Mouse (Mus musculus) kidney, embryonic 14.5 days (tissue): Measurements from ENCODE around the gene F2. TPM values are rescaled to one million over a fixed set of nuclear protein-coding genes. Genes with fewer than 3 reads are reported as not detected.
A peak's percentile ranks its signal among the peaks of the same experiment; 100 is the strongest.

Source experiments
- ATAC-seq: fragments of 200-750 bp; cut with Nextera tagmentation; 2 replicates; pipeline ENCODE4 v1.8.0; 2017; ENCODE audit warnings: moderate number of reproducible peaks, mild to moderate bottlenecking, moderate TSS enrichment, moderate library complexity; ENCODE audit not compliant: low FRiP score, low TSS enrichment
- H3K27ac ChIP-seq: fragments of 300-500 bp; sonication (generic); 2 replicates; pipeline ENCODE4 v1.5.1; 2014; ENCODE audit warnings: low read depth, mild to moderate bottlenecking, low read length, moderate library complexity, mixed read lengths
- H3K27me3 ChIP-seq: fragments of 300-500 bp; sonication (generic); 2 replicates; pipeline ENCODE4 v1.6.1; 2014; ENCODE audit warnings: mild to moderate bottlenecking, low read length; ENCODE audit not compliant: control insufficient read depth, insufficient read depth
- H3K36me3 ChIP-seq: fragments of 300-500 bp; sonication (generic); 2 replicates; pipeline ENCODE4 v1.6.1; 2014; ENCODE audit warnings: low read length, mixed read lengths; ENCODE audit not compliant: control insufficient read depth, insufficient read depth
- H3K4me1 ChIP-seq: fragments of 300-500 bp; sonication (generic); 2 replicates; pipeline ENCODE4 v1.6.1; 2014; ENCODE audit warnings: low read length, mixed read lengths; ENCODE audit not compliant: control insufficient read depth, insufficient read depth
- H3K4me2 ChIP-seq: fragments of 300-500 bp; sonication (generic); replicated peaks from 2 replicates; pipeline ENCODE4 v1.6.1; 2014; ENCODE audit warnings: low read depth, mild to moderate bottlenecking, low read length
- H3K4me3 ChIP-seq: fragments of 300-500 bp; sonication (generic); 2 replicates; pipeline ENCODE4 v1.5.1; 2014; ENCODE audit warnings: mild to moderate bottlenecking, low read length
- H3K9ac ChIP-seq: fragments of 300-500 bp; sonication (generic); 2 replicates; pipeline ENCODE4 v1.6.1; 2014; ENCODE audit warnings: low read depth, mild to moderate bottlenecking, low read length, moderate library complexity
- H3K9me3 ChIP-seq: fragments of 300-500 bp; sonication (generic); 2 replicates; pipeline ENCODE4 v1.6.1; 2016; ENCODE audit warnings: low read length; ENCODE audit not compliant: control insufficient read depth
- WGBS: fragments of 180-500 bp; shearing (Covaris S2); extraction: QIAGEN DNeasy Blood & Tissue Kit; methylation state at CpG from one replicate; pipeline ENCODE4 v1.1.7; 2014; 5-methylcytosine and 5-hydroxymethylcytosine counted together
- polyA plus RNA-seq: library from polyadenylated mRNA; unstranded; fragments of >200 nt; fragmentation: Nextera tagmentation; extraction: Ambion mirVana; gene quantifications from 2 replicates; pipeline ENCODE4 v1.2.1, GENCODE M21; 2014

Gene F2
- polyA plus RNA-seq: 0.13 TPM in 1 of 2 replicates, not detected in the other

DNA sequence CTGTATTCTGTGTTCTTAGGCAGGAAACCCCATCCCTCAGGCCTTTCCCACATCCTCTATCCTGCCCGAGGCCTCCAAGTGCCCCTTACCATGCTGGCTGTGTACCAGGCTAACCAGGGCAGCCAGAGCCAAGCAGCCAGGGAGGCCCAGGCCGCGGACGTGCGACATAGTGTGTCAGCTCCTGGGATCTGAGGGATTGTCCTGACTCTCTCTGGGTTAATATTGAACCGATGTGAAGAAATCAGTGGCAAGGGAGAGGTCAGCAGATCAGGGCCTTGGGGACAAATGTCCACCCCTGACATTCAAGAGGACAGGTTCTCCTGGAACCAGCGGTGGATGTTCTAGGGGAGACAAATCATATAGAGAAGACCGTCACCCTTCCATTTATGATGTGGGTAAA is at the start of gene F2:
TSS of gene F2 (minus strand) at position 186 of the 400 bp plus-strand sequence.
- Histone ChIP-seq H3K27ac (no peak within 1 kb of the TSS), H3K9me3 (no peaks in the 10 kb centered on the region), H3K36me3 (no peaks in the 10 kb centered on the region), H3K4me3 (no peak within 1 kb of the TSS), H3K4me2 (no peak within 1 kb of the TSS), H3K4me1 (no peaks in the 10 kb centered on the region), H3K9ac (no peak within 1 kb of the TSS), H3K27me3 (no peaks in the 10 kb centered on the region)
- WGBS: 91% methylated on average over 8 of the region's 8 CpGs
- ATAC-seq: no peak

DNA sequence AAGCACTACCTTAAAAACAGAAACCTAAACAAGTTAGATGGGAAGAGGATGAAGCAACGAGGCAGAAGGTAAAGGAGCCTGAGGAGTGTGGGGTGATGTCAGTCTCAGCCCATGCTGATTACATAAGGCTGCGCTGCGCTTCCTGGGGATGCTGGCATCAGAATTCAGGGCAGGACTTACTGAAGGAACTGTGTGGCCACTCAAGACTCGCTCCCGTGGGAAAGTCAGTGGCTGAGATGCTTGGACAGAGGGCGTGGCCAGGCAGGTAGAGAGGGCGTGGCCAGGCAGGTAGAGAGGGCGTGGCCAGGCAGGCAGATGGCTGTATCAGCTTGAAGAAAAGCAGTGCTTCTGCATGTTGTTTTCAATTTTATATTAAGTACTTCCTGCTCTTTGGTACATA is 47.7 kb upstream of the F2 start:
- ATAC-seq: no peak
- H3K9ac ChIP-seq: no peak overlapping the region
- whole genome bisulfite sequencing: 80% methylated on average over 8 of the region's 8 CpGs
- H3K27me3 ChIP-seq: no peaks in the 10 kb centered on the region
- H3K4me1 ChIP-seq: no peaks in the 10 kb centered on the region
- H3K36me3 ChIP-seq: peaks cover 51% of the 10 kb centered on the region
- no peaks in the 10 kb centered on the region for H3K9me3 ChIP-seq
- no peak overlapping the region for H3K27ac ChIP-seq
- no peak overlapping the region for H3K4me3 ChIP-seq
- H3K4me2 ChIP-seq: no peak overlapping the region

DNA sequence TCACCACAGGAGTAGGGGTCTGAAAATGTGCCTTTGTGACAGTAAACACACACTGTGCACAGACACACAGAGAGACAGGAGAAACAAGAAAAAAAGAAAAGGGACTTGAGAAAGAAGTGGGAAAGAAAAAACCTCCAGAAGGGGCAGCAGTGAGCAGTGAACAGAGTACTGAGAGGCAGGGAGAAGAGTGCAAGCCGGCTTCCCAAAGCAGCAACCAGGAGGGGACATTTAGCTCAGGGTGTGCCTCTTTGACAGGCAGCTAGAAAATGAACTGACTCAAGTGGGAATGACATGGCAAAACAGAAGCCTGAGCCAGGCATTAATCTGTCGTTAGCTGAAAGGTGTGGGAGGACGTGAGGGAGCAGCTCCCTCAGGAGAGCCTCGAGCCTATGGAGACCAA is 46.6 kb upstream of the F2 start:
- Histone ChIP-seq H3K27ac (no peak overlapping the region), H3K4me1 (no peaks in the 10 kb centered on the region), H3K27me3 (no peaks in the 10 kb centered on the region), H3K4me3 (no peak overlapping the region), H3K9me3 (no peaks in the 10 kb centered on the region), H3K9ac (no peak overlapping the region), H3K36me3 (peaks cover 47% of the 10 kb centered on the region), H3K4me2 (no peak overlapping the region)
- 33% methylated on average over 4 of the region's 4 CpGs for WGBS
- no peak for ATAC-seq

DNA sequence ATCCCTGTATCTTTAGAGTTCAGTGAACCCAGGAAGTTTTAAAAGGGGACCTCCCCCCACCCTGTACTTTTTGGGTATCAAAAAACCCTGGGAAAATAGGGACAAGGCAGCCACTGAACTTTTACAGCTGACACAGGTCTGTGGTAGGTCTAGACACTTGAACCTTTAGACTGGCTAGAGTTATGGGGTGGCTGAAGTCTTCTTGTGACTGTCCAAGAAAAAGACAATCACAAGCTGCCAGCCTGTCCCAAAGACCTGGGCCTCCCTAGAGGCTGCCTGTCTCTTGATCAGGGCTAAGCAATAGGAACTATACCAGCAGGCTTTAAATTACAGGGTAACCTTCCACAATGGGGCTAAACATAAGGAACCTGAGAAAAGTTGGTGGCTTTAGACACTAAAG is 40.7 kb upstream of the F2 start:
- no peak overlapping the region for H3K9ac ChIP-seq
- ATAC-seq: peak; percentile 56; the same call in 1 of the 2 replicates
- no peaks in the 10 kb centered on the region for H3K4me1 ChIP-seq
- H3K9me3 ChIP-seq: no peaks in the 10 kb centered on the region
- no peaks in the 10 kb centered on the region for H3K27me3 ChIP-seq
- no peak overlapping the region for H3K4me3 ChIP-seq
- no peak overlapping the region for H3K4me2 ChIP-seq
- peaks cover 63% of the 10 kb centered on the region for H3K36me3 ChIP-seq
- H3K27ac ChIP-seq: no peak overlapping the region

DNA sequence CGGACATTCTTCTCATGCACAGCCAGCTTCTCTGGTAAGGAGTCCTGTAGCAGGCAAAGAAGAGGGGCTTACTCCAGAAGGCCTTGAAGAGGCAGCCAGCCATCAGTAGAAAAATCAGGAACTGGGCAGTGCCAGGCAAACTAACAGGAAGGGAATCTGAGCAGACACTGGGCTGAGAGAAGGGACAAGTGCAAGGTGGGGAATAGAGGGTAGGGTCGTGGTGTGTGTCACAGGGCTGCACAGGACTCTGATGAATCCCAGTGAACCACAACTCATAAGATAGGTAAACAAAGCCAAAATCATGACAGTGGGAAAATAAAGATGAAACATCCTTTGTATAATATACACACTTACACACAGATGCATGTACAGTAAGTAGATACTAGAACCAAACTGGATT is 40.2 kb upstream of the F2 start:
- Histone ChIP-seq H3K4me2 (no peak overlapping the region), H3K36me3 (peaks cover 60% of the 10 kb centered on the region), H3K4me1 (no peaks in the 10 kb centered on the region), H3K27ac (peak overlapping the region; percentile 38; the same call in 1 of the 2 replicates), H3K9ac (no peak overlapping the region), H3K9me3 (no peaks in the 10 kb centered on the region), H3K27me3 (no peaks in the 10 kb centered on the region), H3K4me3 (no peak overlapping the region)
- 51% methylated on average over 2 of the region's 2 CpGs for WGBS
- ATAC-seq: peak; percentile 58; the same call in 1 of the 2 replicates

DNA sequence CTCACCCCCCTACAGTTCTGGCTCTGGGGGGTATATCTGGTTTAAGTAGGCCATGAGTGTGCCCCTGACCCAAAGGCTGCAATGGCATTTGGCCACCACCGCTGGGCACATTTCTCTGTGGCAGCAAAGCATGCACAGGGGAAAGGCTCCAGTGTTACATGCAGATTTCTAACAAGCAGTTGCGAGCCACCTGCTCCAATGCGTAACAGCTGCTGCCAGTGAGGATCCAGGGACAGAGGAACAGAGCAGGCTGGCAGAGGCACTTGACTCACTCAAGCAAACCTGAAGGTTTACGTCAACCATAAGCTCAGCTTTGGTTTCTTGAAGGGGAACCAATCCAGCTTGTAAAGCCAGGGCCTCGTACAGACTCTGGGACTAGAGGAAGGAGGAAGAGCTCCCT is 38.7 kb upstream of the F2 start:
- no peak overlapping the region for H3K4me3 ChIP-seq
- WGBS: 93% methylated on average over 5 of the region's 5 CpGs
- no peaks in the 10 kb centered on the region for H3K4me1 ChIP-seq
- H3K36me3 ChIP-seq: peaks cover 63% of the 10 kb centered on the region
- H3K4me2 ChIP-seq: no peak overlapping the region
- no peak overlapping the region for H3K27ac ChIP-seq
- H3K9me3 ChIP-seq: no peaks in the 10 kb centered on the region
- no peak for ATAC-seq
- no peak overlapping the region for H3K9ac ChIP-seq
- H3K27me3 ChIP-seq: no peaks in the 10 kb centered on the region

DNA sequence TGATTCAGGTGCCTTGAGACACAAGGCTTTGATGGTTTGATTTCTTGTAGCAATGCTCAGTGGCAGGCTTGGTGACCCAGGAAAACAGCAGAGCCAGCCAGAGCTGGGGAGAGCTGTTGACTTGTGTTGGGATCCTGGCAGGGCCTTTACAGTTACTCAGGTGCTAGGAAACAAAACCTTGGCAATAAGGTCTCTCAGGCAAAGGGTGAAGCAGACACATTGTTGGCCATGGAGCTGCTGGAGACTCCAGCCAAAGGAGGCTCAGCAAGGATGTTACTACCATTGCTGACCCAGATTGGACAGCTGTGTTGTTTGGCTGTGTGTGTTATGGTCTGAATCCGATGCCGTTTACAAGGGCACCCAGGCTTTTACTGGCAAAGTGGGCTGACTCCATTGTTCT is 37.4 kb upstream of the F2 start:
- H3K36me3 ChIP-seq: peaks cover 72% of the 10 kb centered on the region
- no peak overlapping the region for H3K4me3 ChIP-seq
- no peak for ATAC-seq
- 84% methylated on average over 2 of the region's 2 CpGs for WGBS
- no peak overlapping the region for H3K4me2 ChIP-seq
- no peaks in the 10 kb centered on the region for H3K4me1 ChIP-seq
- H3K9ac ChIP-seq: no peak overlapping the region
- H3K27me3 ChIP-seq: no peaks in the 10 kb centered on the region
- H3K9me3 ChIP-seq: no peaks in the 10 kb centered on the region
- no peak overlapping the region for H3K27ac ChIP-seq

DNA sequence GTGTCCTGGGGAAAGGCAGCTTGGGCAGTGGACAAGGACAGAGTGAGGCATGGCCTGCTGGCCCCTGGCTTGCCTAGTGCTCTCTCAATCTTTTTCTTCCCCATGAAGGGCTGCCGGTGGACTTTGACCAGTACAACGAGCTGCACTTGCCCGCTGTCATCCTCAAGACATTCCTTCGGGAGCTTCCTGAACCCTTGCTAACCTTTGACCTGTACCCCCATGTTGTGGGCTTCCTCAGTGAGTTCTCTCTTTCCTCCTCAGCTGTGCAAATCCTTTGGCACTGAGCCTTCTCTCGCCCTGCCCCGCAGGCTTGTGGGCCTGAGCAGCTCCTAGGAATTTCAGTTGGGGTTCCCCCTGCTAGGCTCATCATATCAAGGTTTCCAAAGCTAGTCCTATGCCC is 33.8 kb upstream of the F2 start:
- H3K9me3 ChIP-seq: no peaks in the 10 kb centered on the region
- 94% methylated on average over 6 of the region's 6 CpGs for WGBS
- no peak overlapping the region for H3K27ac ChIP-seq
- H3K36me3 ChIP-seq: peaks cover 72% of the 10 kb centered on the region
- no peak overlapping the region for H3K9ac ChIP-seq
- no peaks in the 10 kb centered on the region for H3K4me1 ChIP-seq
- no peak overlapping the region for H3K4me2 ChIP-seq
- no peak for ATAC-seq
- H3K27me3 ChIP-seq: no peaks in the 10 kb centered on the region
- no peak overlapping the region for H3K4me3 ChIP-seq

DNA sequence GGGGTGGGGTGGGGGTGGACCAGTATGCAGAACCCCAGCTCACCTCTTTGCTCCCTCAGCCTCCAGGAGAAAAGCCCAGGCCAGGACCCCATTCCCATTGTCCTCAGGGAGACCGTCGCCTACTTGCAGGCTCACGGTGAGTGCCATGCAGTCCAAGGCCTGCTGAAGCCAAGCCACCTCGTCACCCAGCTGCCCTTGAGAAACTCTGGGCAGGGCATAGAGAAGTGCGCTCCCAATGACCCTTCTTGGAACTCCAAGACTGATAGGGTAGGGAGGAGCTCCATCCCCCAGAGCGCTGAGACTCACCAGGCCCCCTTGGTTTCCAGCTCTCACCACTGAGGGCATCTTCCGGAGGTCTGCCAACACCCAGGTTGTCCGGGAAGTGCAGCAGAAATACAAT is 33.1 kb upstream of the F2 start:
- no peak for ATAC-seq
- H3K27me3 ChIP-seq: no peaks in the 10 kb centered on the region
- peaks cover 72% of the 10 kb centered on the region for H3K36me3 ChIP-seq
- H3K4me2 ChIP-seq: no peak overlapping the region
- H3K9me3 ChIP-seq: no peaks in the 10 kb centered on the region
- no peak overlapping the region for H3K27ac ChIP-seq
- no peaks in the 10 kb centered on the region for H3K4me1 ChIP-seq
- 91% methylated on average over 8 of the region's 8 CpGs for WGBS
- no peak overlapping the region for H3K4me3 ChIP-seq
- H3K9ac ChIP-seq: no peak overlapping the region

DNA sequence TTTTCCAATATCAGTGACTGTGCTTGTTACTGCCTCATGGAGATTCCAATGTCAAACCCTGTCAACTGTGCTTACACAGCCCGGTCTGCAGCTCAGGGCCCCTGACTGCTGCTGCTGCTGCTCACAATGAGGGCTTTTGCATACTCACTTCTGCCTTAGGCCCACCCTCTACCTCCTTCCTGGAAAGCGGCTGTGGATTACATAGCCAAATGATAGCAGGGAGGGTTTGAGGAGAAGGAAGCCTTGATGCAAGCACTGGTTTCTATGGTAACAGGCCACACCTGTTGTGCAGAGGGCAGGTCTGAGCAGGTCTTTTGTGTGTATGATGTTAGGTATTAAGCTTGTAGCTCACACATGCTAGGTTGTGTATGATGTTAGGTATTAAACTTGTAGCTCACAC is 31.5 kb upstream of the F2 start:
- no peaks in the 10 kb centered on the region for H3K27me3 ChIP-seq
- no peak overlapping the region for H3K27ac ChIP-seq
- no peaks in the 10 kb centered on the region for H3K9me3 ChIP-seq
- 89% methylated on average over 2 of the region's 2 CpGs for WGBS
- no peak overlapping the region for H3K9ac ChIP-seq
- no peak for ATAC-seq
- H3K4me3 ChIP-seq: no peak overlapping the region
- H3K36me3 ChIP-seq: peaks cover 76% of the 10 kb centered on the region
- H3K4me1 ChIP-seq: no peaks in the 10 kb centered on the region
- H3K4me2 ChIP-seq: no peak overlapping the region
